Mouse (Mus musculus): ENCODE data around the gene Lrwd1.
"Not testable (repeated sequence)": the region's sequence is repeated elsewhere in the genome, so short reads cannot be mapped to it uniquely, and the experiment has no call there.

Lrwd1 gene

DNA sequence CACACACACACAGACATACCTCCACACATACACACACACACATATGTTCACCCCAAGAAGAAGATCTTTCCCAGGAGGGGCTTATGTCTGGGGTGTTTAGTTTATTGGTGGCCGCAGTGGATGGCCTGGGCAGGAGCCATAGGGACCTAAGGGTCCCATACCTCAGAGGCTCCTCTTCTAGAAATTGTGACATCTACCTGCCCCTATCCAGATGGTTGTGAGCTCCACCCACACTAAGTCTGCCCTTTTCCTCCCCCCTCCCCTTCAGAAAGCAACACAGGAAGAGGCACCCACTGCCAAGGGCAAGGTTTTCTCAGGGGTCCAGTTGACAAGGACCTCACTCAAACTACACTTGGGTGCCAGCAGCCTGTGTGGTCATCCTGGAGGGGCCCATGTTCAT lies 11.1 kb upstream of the Lrwd1 start:
- DNase-seq (ENCODE audit: low spot score), result no peak

DNA sequence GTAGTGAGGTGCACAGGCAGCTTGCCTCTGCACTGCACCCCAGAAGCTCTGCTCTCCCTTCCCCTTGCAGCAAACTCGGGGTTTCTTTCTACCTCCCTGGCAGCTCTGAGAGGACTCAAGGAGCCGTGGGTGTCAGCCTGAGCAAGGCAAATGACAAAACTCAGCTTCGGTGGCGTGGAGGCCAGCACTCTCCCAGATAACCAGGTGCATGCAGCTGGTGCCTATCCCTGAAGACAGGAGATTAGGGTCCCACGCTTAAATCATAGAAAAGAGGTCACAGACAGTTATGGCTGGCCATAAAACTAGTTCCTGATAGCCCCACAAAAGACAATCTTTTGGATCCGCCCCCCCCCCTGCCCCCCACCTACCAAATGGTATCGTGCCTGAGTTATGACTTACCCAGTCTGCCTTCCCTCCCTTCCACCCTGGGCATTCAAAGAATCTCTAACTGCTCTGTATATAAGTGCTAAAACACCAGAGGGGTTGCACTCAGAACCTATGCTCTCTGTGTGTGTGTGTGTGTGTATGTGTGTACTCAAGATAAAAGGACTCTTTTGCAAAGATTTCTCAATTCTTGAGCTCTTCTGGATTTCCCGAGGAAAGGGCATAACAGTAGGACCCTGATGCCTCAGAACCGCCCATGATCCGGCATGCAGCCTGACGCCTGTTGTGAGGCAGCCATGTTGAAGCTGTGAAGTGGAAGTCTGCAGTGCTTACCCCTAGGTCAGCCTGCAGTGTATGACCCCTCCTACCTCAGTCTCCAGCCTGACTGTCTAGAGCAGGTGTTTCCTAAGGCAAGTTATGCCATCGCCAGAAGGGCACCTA lies 8.9 kb upstream of the Lrwd1 start:
- no peak for DNase-seq (ENCODE audit: low spot score)

DNA sequence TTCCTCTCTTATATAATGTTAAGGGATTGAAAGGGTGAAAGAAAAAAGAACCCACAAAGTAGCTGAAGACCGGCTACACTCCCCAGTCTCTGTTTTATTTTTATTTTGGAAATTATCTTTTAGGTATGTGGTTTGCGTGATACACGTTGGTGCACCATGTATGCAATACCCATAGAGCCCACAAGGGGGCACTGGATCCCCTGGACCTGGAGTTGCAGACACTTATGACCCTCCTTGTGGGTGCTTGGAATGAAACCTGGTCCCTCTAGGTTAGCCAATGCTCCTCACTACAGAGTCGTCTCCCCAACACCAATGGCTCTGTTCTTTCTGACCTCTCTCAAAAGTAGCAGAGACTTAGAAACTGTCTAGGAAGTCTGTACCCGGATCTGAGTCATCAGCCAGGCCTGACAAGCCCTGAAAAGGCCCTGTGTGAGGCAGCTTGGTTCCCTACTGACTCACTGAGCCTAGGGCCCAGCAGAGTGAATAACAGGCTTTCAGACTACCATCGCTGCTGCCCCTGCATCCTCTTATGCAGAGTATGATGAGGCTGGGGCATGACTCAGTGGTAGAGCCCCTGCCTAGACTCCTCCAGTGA lies 7.4 kb upstream of the Lrwd1 start:
- DNase-seq (ENCODE audit: low spot score), result no peak

DNA sequence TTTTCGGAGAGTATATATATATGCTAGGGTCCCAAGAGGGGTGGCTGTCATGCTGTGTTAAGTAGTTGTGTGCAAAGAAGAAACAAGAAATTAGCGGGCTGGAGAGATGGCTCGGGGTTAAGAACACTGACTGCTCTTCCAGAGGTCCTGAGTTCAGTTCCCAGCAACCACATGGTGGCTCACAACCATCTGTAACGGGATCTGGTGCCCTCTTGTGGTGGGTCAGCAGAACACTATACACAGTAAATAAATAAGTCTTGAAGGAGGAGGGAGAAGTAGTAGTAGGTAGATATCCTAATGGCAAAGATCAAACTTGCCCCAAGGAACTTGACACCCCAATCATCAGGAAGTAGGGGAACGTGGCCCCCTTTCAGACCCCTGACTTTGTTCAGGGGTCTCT lies 6.9 kb upstream of the Lrwd1 start:
- no peak for DNase-seq (ENCODE audit: low spot score)

DNA sequence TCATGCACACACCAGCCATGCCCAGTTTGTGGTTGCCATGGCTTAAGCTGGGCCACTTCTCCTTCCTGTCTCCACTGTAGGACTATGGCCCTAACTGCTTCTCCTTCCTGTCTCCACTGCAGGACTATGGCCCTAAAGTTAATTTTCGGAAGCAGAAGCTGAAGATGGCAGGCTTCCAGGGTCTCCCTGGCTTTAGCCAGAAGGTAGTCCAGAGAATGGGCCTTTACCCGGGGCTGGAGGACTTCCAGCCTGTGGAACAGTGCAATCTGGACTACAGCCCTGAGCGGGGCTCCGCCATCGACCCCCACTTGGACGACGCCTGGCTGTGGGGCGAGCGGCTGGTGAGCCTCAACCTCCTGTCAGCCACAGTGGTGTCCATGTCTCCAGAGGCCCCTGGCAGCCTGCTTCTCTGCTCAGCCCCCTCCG lies 4.2 kb upstream of the Lrwd1 start:
- DNase-seq (ENCODE audit: low spot score), result no peak

DNA sequence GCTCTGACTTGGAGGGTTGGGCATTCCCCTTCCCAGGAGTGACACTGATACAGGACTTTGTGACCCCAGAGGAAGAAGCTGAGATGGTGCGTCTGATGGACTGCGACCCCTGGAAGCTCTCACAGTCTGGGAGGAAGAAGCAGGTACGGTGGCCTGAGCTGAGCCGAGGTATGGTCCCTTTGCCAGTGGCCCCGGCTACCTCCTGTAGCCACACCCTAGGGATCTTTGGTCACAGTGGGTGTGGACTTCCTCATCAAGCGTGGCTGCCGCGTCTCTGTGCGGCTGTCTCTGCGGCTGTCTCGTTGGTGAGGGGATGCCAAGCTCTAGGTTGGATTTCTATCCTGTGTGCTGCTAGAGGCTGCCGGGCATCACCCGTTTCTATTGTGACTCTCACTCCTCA lies 3.5 kb upstream of the Lrwd1 start:
- DNase-seq (ENCODE audit: low spot score), result no peak

DNA sequence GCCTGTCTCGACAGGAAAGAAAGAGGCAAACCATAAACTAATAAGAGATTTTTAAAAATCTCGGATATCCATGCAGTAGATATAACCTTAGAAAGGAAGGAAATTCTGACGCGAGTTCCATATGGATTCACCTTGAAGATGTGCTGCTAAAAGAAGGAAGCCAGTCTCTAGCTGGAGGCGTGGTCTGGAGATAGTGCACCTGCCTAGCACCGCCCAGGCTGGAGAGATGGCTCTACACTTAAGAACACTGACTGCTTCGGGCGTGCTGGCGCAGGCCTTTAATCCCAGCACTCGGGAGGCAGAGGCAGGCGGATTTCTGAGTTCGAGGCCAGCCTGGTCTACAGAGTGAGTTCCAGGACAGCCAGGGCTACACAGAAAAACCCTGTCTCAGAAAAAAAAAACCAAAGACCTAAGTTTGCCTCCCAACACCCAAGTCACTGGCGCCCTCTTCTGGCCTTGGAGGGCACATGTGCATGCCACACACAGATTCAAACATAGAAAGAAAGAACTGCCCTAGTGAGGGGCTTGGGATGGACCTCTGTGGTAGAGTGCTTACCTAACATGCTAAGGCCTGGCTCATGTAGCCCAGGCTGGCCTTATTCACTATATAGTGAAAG lies 1.9 kb upstream of the Lrwd1 start:
- DNase-seq (ENCODE audit: low spot score), result peak; percentile 63

DNA sequence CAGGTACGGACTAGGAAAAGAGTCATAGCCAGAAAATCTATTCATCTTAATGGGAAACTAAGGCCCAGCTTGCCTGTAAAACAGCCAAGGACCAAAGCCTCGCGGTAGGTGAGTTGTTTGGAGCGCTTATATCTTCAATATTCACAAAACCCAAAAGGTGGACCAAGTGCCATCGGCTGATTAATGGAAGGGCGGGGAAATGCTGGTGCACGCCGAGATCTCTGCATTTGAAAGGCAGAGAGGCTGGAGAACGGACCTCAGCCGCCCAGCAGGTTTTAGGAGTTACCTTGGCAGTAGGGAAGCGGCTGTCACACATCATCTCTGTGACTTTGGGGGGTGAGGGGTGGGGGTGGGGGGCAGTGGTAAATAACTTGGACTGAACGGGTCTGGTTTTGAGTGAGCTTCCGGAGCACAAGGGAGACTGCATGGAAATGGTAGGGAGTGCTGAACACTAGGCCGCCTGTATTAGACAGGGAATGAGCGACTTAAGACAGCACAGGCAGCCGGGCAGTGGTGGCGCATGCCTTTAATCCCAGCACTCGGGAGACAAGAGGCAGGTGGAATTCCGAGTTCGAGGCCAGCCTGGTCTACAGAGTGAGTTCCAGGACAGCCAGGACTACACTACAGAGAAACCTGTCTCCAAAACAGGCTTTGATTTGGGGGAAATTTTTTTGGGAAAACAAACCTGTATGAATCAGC lies 567 bp upstream of the Lrwd1 start:
- no peak for DNase-seq (ENCODE audit: low spot score)

DNA sequence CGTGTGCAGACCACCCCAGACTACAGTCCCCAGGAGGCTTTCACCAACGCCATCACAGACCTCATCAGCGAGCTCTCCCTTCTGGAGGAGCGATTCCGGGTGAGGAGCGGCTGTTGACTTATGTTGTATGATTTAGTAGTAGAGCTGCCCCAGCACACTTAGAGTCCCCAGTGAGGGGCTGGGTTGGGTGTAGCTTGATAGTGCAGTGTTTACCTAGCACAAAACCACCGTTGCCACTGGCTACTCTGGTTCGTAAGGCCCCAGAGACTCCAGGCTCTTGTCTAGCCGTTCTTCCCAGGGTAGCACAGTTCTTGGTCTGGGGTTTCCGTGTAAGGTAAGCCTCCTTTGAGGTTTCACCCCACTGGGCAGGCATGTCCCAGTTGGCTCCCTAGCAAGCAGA lies 13.7 kb downstream of the Lrwd1 start:
- no peak for DNase-seq (ENCODE audit: low spot score)

DNA sequence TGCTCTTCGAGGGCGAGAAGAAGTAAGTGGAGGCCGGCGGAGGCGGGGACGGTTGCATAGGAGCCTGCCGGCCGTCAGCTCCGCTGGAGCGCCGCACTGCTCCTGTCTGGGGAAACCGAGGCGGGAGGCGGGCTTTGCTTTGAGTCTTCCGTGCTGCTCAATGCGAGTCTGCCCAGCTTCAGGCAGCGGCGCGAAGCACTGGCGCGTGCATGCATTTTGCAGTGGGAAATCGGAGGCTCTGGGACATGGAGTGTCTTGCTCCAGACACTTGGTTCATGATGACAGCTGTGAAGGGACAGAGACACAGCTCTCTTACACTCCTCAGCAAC lies 19.1 kb downstream of the Lrwd1 start:
- DNase-seq (ENCODE audit: low spot score), result no peak

DNA sequence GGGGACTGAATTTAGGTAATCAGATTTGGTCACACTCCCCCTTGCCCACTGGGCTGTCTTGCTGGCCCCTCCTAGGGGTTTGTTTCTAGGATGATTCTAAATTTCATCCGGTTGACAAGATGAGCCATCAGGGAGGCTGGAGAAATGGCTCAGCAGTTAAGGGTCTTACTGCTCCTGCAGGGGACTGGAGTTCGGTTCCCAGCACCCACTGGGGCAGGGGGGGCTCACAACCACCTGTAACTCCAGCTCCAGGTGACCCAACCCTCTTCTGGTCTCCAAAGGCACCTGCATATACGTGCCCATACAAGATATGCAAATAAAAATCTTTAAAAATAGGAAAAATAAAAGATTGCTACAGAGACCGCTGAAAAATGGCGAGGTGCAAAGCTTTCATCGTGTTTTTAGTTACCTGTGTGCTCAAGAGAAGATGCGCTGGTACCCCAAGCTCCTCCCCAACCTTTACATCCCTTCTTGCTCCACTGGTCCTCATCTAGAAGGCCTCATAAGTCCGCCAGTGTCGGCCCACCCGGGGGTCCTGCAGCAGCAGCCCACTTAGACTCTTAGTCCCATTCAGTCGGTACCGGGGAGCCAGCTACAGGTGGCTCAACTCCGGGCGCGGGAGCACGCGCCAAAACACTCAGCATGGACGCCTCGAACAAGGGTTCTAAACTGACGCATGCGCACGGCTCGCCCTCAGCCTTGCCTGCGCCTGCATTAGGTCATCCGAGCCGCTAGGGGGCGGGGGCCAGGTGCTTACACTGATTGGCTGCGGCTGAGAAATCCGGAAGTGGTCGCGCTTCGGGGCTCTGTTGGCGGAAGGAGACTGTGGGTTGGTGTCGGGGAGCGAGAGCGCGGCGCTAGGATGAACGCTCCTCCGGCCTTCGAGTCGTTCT lies 19.7 kb downstream of the Lrwd1 start, which contains the start of gene Polr2j:
Gene Polr2j (plus strand): TSS at position 741 of the 893 bp plus-strand sequence.
- DNase-seq (ENCODE audit: low spot score), result peak; percentile 97

DNA sequence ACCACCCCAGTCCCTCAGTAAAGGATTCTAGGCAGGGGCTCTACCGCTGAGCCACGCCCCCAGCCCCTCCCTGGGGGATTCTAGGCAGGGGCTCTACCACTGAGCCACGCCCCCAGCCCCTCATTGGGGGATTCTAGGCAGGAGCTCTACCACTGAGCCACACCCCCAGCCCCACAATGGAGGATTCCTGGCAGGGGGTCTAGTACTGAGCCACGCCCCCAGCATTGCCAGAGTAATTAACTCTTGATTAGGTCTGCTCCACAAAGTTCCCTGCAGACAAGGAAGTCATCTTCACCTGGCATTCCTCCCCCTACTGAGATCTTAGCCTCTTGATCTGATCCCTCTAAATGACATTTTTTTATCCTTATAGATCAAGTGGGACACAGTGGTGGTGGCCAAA lies 22.3 kb downstream of the Lrwd1 start:
- DNase-seq (ENCODE audit: low spot score), result not testable (repeated sequence)

DNA sequence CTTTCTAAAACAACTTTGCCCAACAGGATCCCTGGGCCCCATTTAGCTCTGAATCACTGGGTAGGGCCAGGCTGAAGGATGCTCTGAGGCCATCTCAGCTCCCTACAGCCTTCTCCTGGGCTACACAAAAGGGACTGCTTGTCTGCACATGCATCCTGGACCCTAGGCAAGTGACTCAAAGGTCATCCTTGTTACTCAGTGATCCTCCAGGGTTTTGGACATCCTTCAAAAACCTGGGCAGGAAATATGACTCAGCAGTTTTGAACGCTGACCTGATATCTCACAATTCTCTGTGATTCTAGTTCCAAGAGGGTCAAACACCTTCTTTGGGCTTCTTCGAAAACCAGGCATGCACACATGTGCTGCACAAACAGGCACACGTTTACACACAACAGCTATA lies 26.8 kb downstream of the Lrwd1 start:
- DNase-seq (ENCODE audit: low spot score), result no peak

DNA sequence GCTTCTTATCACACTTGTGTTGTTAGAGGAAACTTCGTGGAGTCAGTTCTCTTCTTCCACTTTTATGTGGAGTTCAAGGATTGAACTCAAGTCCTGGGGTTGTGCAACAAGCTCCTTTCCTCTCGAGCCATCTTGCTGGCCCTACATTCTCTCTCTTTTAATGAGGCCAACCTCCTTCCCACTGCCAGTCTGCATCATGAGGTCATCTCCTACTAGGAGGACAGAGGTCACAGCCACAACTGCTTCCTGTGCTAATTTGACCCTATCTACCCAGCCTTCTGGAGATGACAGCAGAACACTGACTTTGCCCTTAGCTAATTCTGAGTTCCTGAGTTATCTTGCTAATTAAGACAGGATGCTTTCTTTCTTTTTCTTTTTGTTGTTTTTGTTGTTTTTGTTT lies 27.4 kb downstream of the Lrwd1 start:
- DNase-seq (ENCODE audit: low spot score), result no peak

DNA sequence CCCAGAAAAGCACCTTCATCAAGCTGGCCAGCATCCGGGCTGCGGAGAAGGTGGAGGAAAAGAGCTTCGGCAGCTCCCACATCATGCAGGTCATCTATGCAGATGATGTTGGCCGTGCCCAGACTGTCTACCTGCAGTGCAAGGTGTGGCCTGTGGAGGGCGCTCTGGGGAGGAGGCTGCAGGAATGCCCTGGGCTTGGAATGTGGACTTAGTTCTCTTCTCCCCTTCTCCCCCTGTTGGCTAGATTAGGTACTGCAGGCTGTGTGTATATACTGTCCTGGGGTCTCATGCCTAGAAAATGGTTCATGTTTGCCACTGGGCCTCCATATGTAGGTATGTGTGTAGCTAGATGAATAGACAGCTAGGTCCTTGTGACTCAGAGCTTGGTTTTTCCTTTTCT lies 31.4 kb downstream of the Lrwd1 start:
- peak; percentile 19 for DNase-seq (ENCODE audit: low spot score)

DNA sequence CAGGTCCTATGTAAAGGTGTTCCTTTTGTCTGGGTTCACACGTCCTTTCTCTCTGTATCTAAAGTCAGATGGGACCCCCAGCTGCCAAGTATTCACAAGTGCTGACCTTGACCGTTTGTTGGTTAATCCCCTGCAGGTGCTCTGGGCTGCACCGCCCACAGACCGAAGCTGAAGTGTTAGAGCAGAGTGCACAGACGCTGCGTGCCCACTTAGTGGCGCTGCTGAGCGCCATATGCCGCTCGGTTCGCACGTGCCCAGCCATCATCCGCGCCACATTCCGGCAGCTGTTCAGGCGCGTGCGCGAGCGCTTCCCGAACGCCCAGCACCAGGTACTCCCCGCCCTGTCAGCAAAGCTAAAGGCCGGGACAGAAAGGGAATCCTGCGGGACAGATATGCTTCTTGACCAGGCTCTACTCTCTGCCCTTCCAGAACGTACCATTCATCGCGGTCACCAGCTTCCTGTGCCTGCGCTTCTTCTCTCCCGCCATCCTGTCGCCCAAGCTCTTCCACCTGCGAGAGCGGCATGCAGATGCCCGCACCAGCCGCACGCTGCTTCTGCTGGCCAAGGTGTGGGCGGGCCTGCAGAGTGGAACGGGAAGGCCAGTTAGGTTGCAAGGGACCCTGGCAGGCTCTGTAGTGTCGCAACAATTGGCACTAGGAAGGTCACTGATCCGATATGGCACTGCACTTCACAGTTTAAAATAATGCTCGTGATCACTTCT lies 33.6 kb downstream of the Lrwd1 start:
- peak; percentile 37 for DNase-seq (ENCODE audit: low spot score)

DNA sequence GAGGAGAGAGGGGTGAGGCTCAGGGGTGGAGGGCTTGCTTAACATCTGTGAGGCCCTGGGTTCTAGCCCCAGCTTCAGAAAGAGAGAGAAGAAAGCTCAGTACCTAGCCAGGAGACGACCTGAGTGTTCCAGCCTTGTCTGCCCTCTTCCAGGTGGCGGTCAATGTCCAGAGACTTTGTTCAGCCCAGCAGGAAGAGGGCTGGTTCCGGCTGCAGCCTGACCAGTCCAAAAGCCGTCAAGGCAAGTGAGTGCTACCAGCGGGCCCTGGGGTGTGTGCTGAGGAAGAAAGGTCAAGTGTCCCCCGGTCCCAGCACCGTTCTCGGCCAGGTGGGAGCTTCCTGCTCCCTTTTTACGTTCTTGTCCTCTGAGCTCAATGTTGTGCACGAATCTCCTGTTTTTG lies 37.3 kb downstream of the Lrwd1 start:
- no peak for DNase-seq (ENCODE audit: low spot score)

DNA sequence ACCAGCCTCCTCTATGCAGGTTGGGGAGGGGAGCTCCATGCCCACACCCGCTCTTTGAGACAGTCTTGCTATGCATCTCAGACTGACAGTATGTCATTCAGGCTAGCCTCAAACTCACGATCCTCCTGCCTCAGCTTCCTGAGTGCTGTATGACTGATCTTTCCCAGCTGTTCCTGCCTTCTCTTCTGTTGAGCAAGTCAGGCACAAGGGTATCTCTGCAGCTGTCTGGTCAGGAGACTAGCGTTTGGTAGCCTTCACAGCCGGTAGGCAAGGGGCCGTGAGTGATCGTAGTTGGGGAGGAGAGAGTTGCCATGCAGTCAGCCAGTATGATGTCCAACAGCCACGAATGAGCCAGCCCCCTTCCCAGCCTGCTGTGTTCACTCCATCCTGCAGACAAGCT lies 40.8 kb downstream of the Lrwd1 start:
- no peak for DNase-seq (ENCODE audit: low spot score)

DNA sequence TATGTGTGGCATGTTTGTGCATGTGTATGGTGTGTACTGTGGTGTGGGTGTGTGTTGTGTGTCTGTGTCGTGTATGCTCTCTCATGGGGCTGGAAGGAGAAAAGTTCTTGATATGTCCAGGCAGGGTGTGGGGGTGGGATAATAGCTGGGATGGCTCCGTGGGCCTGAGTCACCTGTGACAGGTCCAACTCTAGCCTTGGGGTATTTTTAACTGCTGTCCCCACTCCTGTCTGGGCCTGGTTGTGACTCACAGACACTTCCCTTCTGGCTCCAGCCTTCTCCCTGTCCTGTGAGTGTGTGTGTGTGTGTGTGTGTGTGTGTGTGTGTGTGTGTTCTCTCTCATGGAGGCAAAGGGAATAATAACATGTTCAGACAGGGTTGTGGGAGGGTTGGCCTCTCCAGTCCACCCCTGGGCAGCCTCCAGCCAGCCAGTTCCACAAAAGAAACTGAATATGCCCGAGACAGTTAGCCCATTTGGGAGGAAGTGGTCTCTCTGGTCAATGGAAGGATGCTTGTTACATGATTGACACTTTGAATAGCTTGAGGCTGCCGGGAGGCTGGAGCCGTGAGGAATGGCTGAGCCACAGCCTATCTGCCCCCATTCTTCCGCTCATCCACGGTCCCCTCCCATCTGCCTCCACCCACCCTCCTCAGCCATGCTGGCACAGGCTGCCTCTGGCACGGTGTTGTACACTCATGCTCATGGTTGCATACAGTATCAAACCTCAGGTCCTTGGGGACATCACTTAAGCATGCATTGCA lies 41.4 kb downstream of the Lrwd1 start:
- no peak for DNase-seq (ENCODE audit: low spot score)

DNA sequence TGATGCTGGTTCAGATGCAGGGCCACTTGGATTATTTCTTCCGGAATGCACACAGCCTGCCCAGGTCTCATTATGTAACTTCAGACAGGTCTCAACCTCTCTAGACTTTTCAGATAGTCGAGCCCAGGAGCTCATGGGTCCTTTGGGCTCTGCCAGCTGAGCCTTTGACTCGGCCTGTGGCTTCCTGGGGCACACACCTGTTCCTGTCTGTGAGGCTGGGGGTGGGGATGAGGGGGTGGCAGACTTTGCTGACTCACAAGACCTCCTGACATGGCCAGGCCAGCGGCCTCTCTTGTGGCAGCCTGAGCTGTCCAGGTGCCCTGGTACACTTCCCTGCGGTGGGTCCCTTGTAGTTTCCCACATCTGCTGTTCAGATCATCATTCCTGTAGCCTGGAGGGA lies 43.9 kb downstream of the Lrwd1 start:
- no peak for DNase-seq (ENCODE audit: low spot score)

All from spleen, adult 12 weeks (tissue).